Mouse (Mus musculus) right cerebral cortex, postnatal 25 days (tissue): ENCODE measurements around the gene Dgkd.
A peak's percentile ranks its signal among the peaks of the same experiment; 100 is the strongest.

ENCODE experiments used
- DNase-seq: peaks from one replicate; pipeline ENCODE4 v3.0.0; 2022

Gene Dgkd

GRCm38 (mm10) chr1:87849278-87849677, 3.8 kb upstream of the Dgkd start:
- no peak for DNase-seq

GRCm38 (mm10) chr1:87851344-87851743, 1.7 kb upstream of the Dgkd start:
- DNase-seq, result no peak

- DNase-seq, result no peak
Observed at GRCm38 (mm10) chr1:87852081-87852790, 851 bp upstream of the Dgkd start.

- DNase-seq, result peak; percentile 47
Observed at GRCm38 (mm10) chr1:87853601-87854361, 694 bp downstream of the Dgkd start.

- no peak for DNase-seq
Observed at GRCm38 (mm10) chr1:87854411-87854810, 1.3 kb downstream of the Dgkd start.

GRCm38 (mm10) chr1:87854851-87855251, 1.8 kb downstream of the Dgkd start:
- DNase-seq, result no peak

- no peak for DNase-seq
Observed at GRCm38 (mm10) chr1:87855522-87855921, 2.4 kb downstream of the Dgkd start.

GRCm38 (mm10) chr1:87856823-87857222, 3.7 kb downstream of the Dgkd start:
- DNase-seq, result peak; percentile 16

GRCm38 (mm10) chr1:87858031-87858430, 4.9 kb downstream of the Dgkd start:
- DNase-seq, result no peak

- no peak for DNase-seq
Observed at GRCm38 (mm10) chr1:87858529-87858928, 5.4 kb downstream of the Dgkd start.

GRCm38 (mm10) chr1:87863602-87864001, 10.5 kb downstream of the Dgkd start:
- DNase-seq, result no peak

- no peak for DNase-seq
Observed at GRCm38 (mm10) chr1:87864889-87865288, 11.8 kb downstream of the Dgkd start.

- no peak for DNase-seq
Observed at GRCm38 (mm10) chr1:87866672-87867071, 13.6 kb downstream of the Dgkd start.

- no peak for DNase-seq
Observed at GRCm38 (mm10) chr1:87871546-87871945, 18.5 kb downstream of the Dgkd start.

GRCm38 (mm10) chr1:87873081-87873480, 20.0 kb downstream of the Dgkd start:
- DNase-seq, result no peak

GRCm38 (mm10) chr1:87876065-87876464, 23.0 kb downstream of the Dgkd start:
- no peak for DNase-seq

- DNase-seq, result no peak
Observed at GRCm38 (mm10) chr1:87877552-87878283, 24.6 kb downstream of the Dgkd start.

- no peak for DNase-seq
Observed at GRCm38 (mm10) chr1:87879034-87879433, 25.9 kb downstream of the Dgkd start.

GRCm38 (mm10) chr1:87879494-87880325, 26.6 kb downstream of the Dgkd start:
- DNase-seq, result peak; percentile 68

- DNase-seq, result no peak
Observed at GRCm38 (mm10) chr1:87880326-87880627, 27.2 kb downstream of the Dgkd start.

GRCm38 (mm10) chr1:87880856-87881255, 27.8 kb downstream of the Dgkd start:
- no peak for DNase-seq

- DNase-seq, result no peak
Observed at GRCm38 (mm10) chr1:87881726-87882125, 28.6 kb downstream of the Dgkd start.

- no peak for DNase-seq
Observed at GRCm38 (mm10) chr1:87882554-87882953, 29.5 kb downstream of the Dgkd start.
